Mouse (Mus musculus) heart, adult 2 months (tissue): ENCODE measurements at regions not wholly inside any gene's neighbourhood (a gene's known extent, or its start where the extent isn't known, plus 50 kb on each side); places are given as distances from the start of the nearest gene placed in this dataset.

ENCODE experiments used
- CTCF ChIP-seq: fragments of 200-600 bp; IDR thresholded peaks from 2 replicates; pipeline ENCODE4 v1.8.1; 2022; ENCODE audit warnings: antibody characterized with exemption, mild to moderate bottlenecking, moderate library complexity
- EP300 ChIP-seq: fragments of 200-500 bp; IDR thresholded peaks from 2 replicates; pipeline ENCODE4 v1.6.1; 2011; ENCODE audit warnings: low read depth, low read length, control low read depth; ENCODE audit not compliant: insufficient read depth
- POLR2A ChIP-seq: fragments of 200-500 bp; IDR thresholded peaks from 2 replicates; pipeline ENCODE4 v1.6.1; 2011; ENCODE audit warnings: mild to moderate bottlenecking, low read depth, low read length, control low read depth; ENCODE audit not compliant: insufficient read depth

- no peak for TF ChIP-seq CTCF
- no peak for TF ChIP-seq POLR2A
- no peak for TF ChIP-seq EP300
These were observed 167.5 kb upstream of the Jmjd1c start for GRCm38 (mm10) chr10:66928211-66928990.
